Mouse (Mus musculus) forebrain, embryonic 13.5 days (tissue): ENCODE measurements at regions not wholly inside any gene's neighbourhood (a gene's known extent, or its start where the extent isn't known, plus 50 kb on each side); places are given as distances from the start of the nearest gene placed in this dataset.

Experiments
- ATAC-seq: fragments of 200-750 bp; cut with Nextera tagmentation; 2 replicates; pipeline ENCODE4 v1.8.0; 2017
- H3K27ac ChIP-seq: fragments of 300-500 bp; sonication (generic); 2 replicates; pipeline ENCODE4 v1.5.1; 2015; ENCODE audit warnings: inconsistent platforms, mild to moderate bottlenecking, moderate library complexity
- H3K27me3 ChIP-seq: fragments of 300-500 bp; sonication (generic); 2 replicates; pipeline ENCODE4 v1.6.1; 2015; ENCODE audit warnings: mild to moderate bottlenecking, inconsistent platforms
- H3K36me3 ChIP-seq: fragments of 300-500 bp; sonication (generic); 2 replicates; pipeline ENCODE4 v1.6.1; 2015; ENCODE audit warnings: mild to moderate bottlenecking, inconsistent platforms; ENCODE audit not compliant: poor library complexity, severe bottlenecking
- H3K4me1 ChIP-seq: fragments of 300-500 bp; sonication (generic); 2 replicates; pipeline ENCODE4 v1.6.1; 2015; ENCODE audit warnings: inconsistent platforms
- H3K4me2 ChIP-seq: fragments of 300-500 bp; sonication (generic); 2 replicates; pipeline ENCODE4 v1.6.1; 2015; ENCODE audit warnings: inconsistent platforms, mild to moderate bottlenecking, moderate library complexity
- H3K4me3 ChIP-seq: fragments of 300-500 bp; sonication (generic); 2 replicates; pipeline ENCODE4 v1.5.1; 2015; ENCODE audit warnings: mild to moderate bottlenecking, inconsistent platforms
- H3K9ac ChIP-seq: fragments of 300-500 bp; sonication (generic); 2 replicates; pipeline ENCODE4 v1.6.1; 2015; ENCODE audit warnings: mild to moderate bottlenecking, inconsistent platforms
- H3K9me3 ChIP-seq: fragments of 300-500 bp; sonication (generic); replicated peaks from 2 replicates; pipeline ENCODE4 v1.6.1; 2016; ENCODE audit warnings: inconsistent platforms
- WGBS: fragments of 180-500 bp; shearing (Covaris S2); methylation state at CpG from one replicate; pipeline ENCODE4 v1.1.7; 2015; 5-methylcytosine and 5-hydroxymethylcytosine counted together

GRCm38 (mm10) chr7:90061701-90062100 is 68.3 kb upstream of the Picalm start:
- no peak for ATAC-seq
- Histone ChIP-seq H3K27ac (no peak overlapping the region), H3K27me3 (no peaks in the 10 kb centered on the region), H3K4me3 (no peak overlapping the region), H3K9me3 (no peaks in the 10 kb centered on the region), H3K4me2 (no peak overlapping the region), H3K4me1 (no peaks in the 10 kb centered on the region), H3K36me3 (no peaks in the 10 kb centered on the region), H3K9ac (no peak overlapping the region)
- WGBS: 92% methylated on average over 7 of the region's 7 CpGs

GRCm38 (mm10) chr7:90062874-90063273 is 67.1 kb upstream of the Picalm start:
- Histone ChIP-seq H3K4me2 (no peak overlapping the region), H3K27ac (no peak overlapping the region), H3K4me3 (no peak overlapping the region), H3K27me3 (no peaks in the 10 kb centered on the region), H3K9ac (no peak overlapping the region), H3K36me3 (no peaks in the 10 kb centered on the region), H3K4me1 (peaks cover under 1% of the 10 kb centered on the region), H3K9me3 (no peaks in the 10 kb centered on the region)
- WGBS: 90% methylated on average over 9 of the region's 9 CpGs
- ATAC-seq: no peak

GRCm38 (mm10) chr7:90064198-90064597 is 65.8 kb upstream of the Picalm start:
- Histone ChIP-seq H3K27me3 (no peaks in the 10 kb centered on the region), H3K9ac (no peak overlapping the region), H3K27ac (no peak overlapping the region), H3K4me2 (no peak overlapping the region), H3K9me3 (no peaks in the 10 kb centered on the region), H3K4me3 (no peak overlapping the region), H3K4me1 (peaks cover 7% of the 10 kb centered on the region), H3K36me3 (no peaks in the 10 kb centered on the region)
- 96% methylated on average over 1 of the region's 1 CpGs for WGBS
- ATAC-seq: no peak

- no peak overlapping the region for H3K27ac ChIP-seq
- peaks cover 7% of the 10 kb centered on the region for H3K4me1 ChIP-seq
- H3K36me3 ChIP-seq: no peaks in the 10 kb centered on the region
- no peaks in the 10 kb centered on the region for H3K9me3 ChIP-seq
- no peak overlapping the region for H3K4me3 ChIP-seq
- WGBS: 85% methylated on average over 9 of the region's 9 CpGs
- no peak overlapping the region for H3K4me2 ChIP-seq
- H3K27me3 ChIP-seq: no peaks in the 10 kb centered on the region
- H3K9ac ChIP-seq: no peak overlapping the region
- ATAC-seq: no peak
Observed at GRCm38 (mm10) chr7:90065269-90065955, 64.6 kb upstream of the Picalm start.

- H3K4me1 ChIP-seq: peaks cover 7% of the 10 kb centered on the region
- no peak overlapping the region for H3K4me3 ChIP-seq
- H3K27ac ChIP-seq: no peak overlapping the region
- ATAC-seq: no peak
- H3K9me3 ChIP-seq: no peaks in the 10 kb centered on the region
- H3K4me2 ChIP-seq: no peak overlapping the region
- H3K36me3 ChIP-seq: no peaks in the 10 kb centered on the region
- H3K27me3 ChIP-seq: no peaks in the 10 kb centered on the region
- WGBS: 90% methylated on average over 5 of the region's 5 CpGs
- no peak overlapping the region for H3K9ac ChIP-seq
Observed at GRCm38 (mm10) chr7:90066275-90066674, 63.7 kb upstream of the Picalm start.

- no peak for ATAC-seq
Observed at GRCm38 (mm10) chr7:90067961-90068665, 61.9 kb upstream of the Picalm start.

GRCm38 (mm10) chr7:90070267-90070666 is 59.7 kb upstream of the Picalm start:
- Histone ChIP-seq H3K27me3 (no peaks in the 10 kb centered on the region), H3K9me3 (no peaks in the 10 kb centered on the region), H3K4me3 (no peak overlapping the region), H3K36me3 (no peaks in the 10 kb centered on the region), H3K9ac (no peak overlapping the region), H3K27ac (no peak overlapping the region), H3K4me2 (no peak overlapping the region), H3K4me1 (peaks cover 7% of the 10 kb centered on the region)
- 74% methylated on average over 7 of the region's 7 CpGs for WGBS
- no peak for ATAC-seq

More at GRCm38 (mm10) chr7:90067961-90068665, 61.9 kb upstream of the Picalm start:
- Histone ChIP-seq H3K4me3 (no peak overlapping the region), H3K4me1 (peaks cover 7% of the 10 kb centered on the region), H3K27me3 (no peaks in the 10 kb centered on the region), H3K36me3 (no peaks in the 10 kb centered on the region), H3K9ac (no peak overlapping the region), H3K9me3 (no peaks in the 10 kb centered on the region), H3K4me2 (no peak overlapping the region), H3K27ac (no peak overlapping the region)
- WGBS: 89% methylated on average over 3 of the region's 3 CpGs

GRCm38 (mm10) chr7:90073865-90074264 is 56.1 kb upstream of the Picalm start:
- WGBS: 88% methylated on average over 5 of the region's 5 CpGs
- Histone ChIP-seq H3K4me3 (no peak overlapping the region), H3K9me3 (no peaks in the 10 kb centered on the region), H3K4me1 (no peaks in the 10 kb centered on the region), H3K36me3 (no peaks in the 10 kb centered on the region), H3K4me2 (no peak overlapping the region), H3K27ac (no peak overlapping the region), H3K9ac (no peak overlapping the region), H3K27me3 (no peaks in the 10 kb centered on the region)
- ATAC-seq: no peak

GRCm38 (mm10) chr7:90074592-90074991 is 55.4 kb upstream of the Picalm start:
- no peak for ATAC-seq
- H3K4me2 ChIP-seq: no peak overlapping the region
- H3K27ac ChIP-seq: no peak overlapping the region
- WGBS: 79% methylated on average over 2 of the region's 2 CpGs
- no peaks in the 10 kb centered on the region for H3K27me3 ChIP-seq
- H3K4me3 ChIP-seq: no peak overlapping the region
- H3K4me1 ChIP-seq: no peaks in the 10 kb centered on the region
- H3K36me3 ChIP-seq: no peaks in the 10 kb centered on the region
- no peaks in the 10 kb centered on the region for H3K9me3 ChIP-seq
- no peak overlapping the region for H3K9ac ChIP-seq

- no peak overlapping the region for H3K27ac ChIP-seq
- no peaks in the 10 kb centered on the region for H3K27me3 ChIP-seq
- 82% methylated on average over 2 of the region's 2 CpGs for WGBS
- H3K4me2 ChIP-seq: no peak overlapping the region
- H3K36me3 ChIP-seq: no peaks in the 10 kb centered on the region
- ATAC-seq: no peak
- no peaks in the 10 kb centered on the region for H3K9me3 ChIP-seq
- H3K4me3 ChIP-seq: no peak overlapping the region
- H3K9ac ChIP-seq: no peak overlapping the region
- no peaks in the 10 kb centered on the region for H3K4me1 ChIP-seq
Observed at GRCm38 (mm10) chr7:90077565-90077964, 52.4 kb upstream of the Picalm start.

GRCm38 (mm10) chr7:90080083-90080772 is 49.8 kb upstream of the Picalm start:
- no peak overlapping the region for H3K4me2 ChIP-seq
- H3K9me3 ChIP-seq: no peaks in the 10 kb centered on the region
- H3K4me1 ChIP-seq: no peaks in the 10 kb centered on the region
- WGBS: 73% methylated on average over 7 of the region's 7 CpGs
- ATAC-seq: no peak
- H3K9ac ChIP-seq: no peak overlapping the region
- no peaks in the 10 kb centered on the region for H3K27me3 ChIP-seq
- no peak overlapping the region for H3K4me3 ChIP-seq
- no peak overlapping the region for H3K27ac ChIP-seq
- no peaks in the 10 kb centered on the region for H3K36me3 ChIP-seq
